Mouse (Mus musculus) brain, adult 10 weeks (tissue): Measurements from ENCODE around the gene Bcar1. TPM values are rescaled to one million over a fixed set of nuclear protein-coding genes. Genes with fewer than 3 reads are reported as not detected.

Source experiments
- polyA plus RNA-seq: library from polyadenylated mRNA; stranded (reverse); fragments of 350-450 nt; fragmentation: Illumina TruSeq; extraction: RNeasy Lipid Tissue Mini Kit (QIAGEN cat#74804); gene quantifications from one replicate; pipeline ENCODE4 v1.2.3, GENCODE M21; 2015; ENCODE audit warnings: low read depth, low replicate concordance

Gene Bcar1
- 35.4 TPM for polyA plus RNA-seq

GRCm38 (mm10) chr8:111743792-111744696 lies at the start of gene Bcar1:
Bcar1 (minus strand) TSS chr8:111743809.

GRCm38 (mm10) chr8:111690960-111691445 lies 52.6 kb downstream of the Bcar1 start, which contains the start of gene Ctrb1:
Ctrb1 (minus strand) TSS chr8:111691010.

Other genes with a start within 250 kb of the Bcar1 start
- 16.3 TPM for gene Wdr59, start 221.7 kb downstream of the Bcar1 start, polyA plus RNA-seq
- 111 TPM for gene Znrf1, start 207.7 kb downstream of the Bcar1 start, polyA plus RNA-seq
- 16.4 TPM for gene Ldhd, start 113.4 kb downstream of the Bcar1 start, polyA plus RNA-seq
- gene Zfp1, start 100.4 kb downstream of the Bcar1 start, polyA plus RNA-seq, result 22.3 TPM
- not detected for gene Ctrb1, start 52.8 kb downstream of the Bcar1 start, polyA plus RNA-seq
- gene Cfdp1, start 110.5 kb upstream of the Bcar1 start, polyA plus RNA-seq, result 146 TPM
- 3.3 TPM for gene Tmem170, start 132.9 kb upstream of the Bcar1 start, polyA plus RNA-seq
- gene Chst5, start 166.6 kb upstream of the Bcar1 start, polyA plus RNA-seq, result 1.6 TPM
- 10.3 TPM for gene Tmem231, start 190.1 kb upstream of the Bcar1 start, polyA plus RNA-seq
- 428 TPM for gene Gabarapl2, start 196.9 kb upstream of the Bcar1 start, polyA plus RNA-seq
- 7.0 TPM for gene Adat1, start 248.5 kb upstream of the Bcar1 start, polyA plus RNA-seq